Mouse (Mus musculus): ENCODE data around the gene Lingo1. TPM values are rescaled to one million over a fixed set of nuclear protein-coding genes. Genes with fewer than 3 reads are reported as not detected.
A peak's percentile ranks its signal among the peaks of the same experiment; 100 is the strongest.

Gene Lingo1
- polyA plus RNA-seq, 1 experiment = 6.7 TPM

GRCm38 (mm10) chr9:56727703-56728684, 68.3 kb downstream of the Lingo1 start:
- Histone ChIP-seq H3K4me1 (ENCODE audit: control insufficient read depth, insufficient read depth, insufficient read length) (no peaks in the 10 kb centered on the region), H3K27ac (ENCODE audit: insufficient read depth, low read length) (no peak overlapping the region), H3K27me3 (ENCODE audit: control insufficient read depth, insufficient read depth, low read length) (no peaks in the 10 kb centered on the region), H3K4me3 (ENCODE audit: extremely low read depth, insufficient read depth, insufficient read length) (no peak overlapping the region), H3K36me3 (ENCODE audit: control insufficient read depth, insufficient read depth, low read length) (no peaks in the 10 kb centered on the region)
- TF ChIP-seq POLR2A (IDR thresholded peaks at IDR 0.05; ENCODE audit: low read depth, low read length) (no peak), CTCF (IDR thresholded peaks at IDR 0.05; ENCODE audit: extremely low read depth, insufficient read depth, insufficient read length, insufficient replicate concordance) (no peak)
- WGBS = 53% methylated on average over 15 of the region's 15 CpGs
- DNase-seq (ENCODE audit: low read depth in 1 of 2, low spot score in 2 of 2) = no peak

- Histone ChIP-seq H3K4me1 (ENCODE audit: control insufficient read depth, insufficient read depth, insufficient read length) (no peaks in the 10 kb centered on the region), H3K4me3 (ENCODE audit: extremely low read depth, insufficient read depth, insufficient read length) (no peak overlapping the region), H3K27ac (ENCODE audit: insufficient read depth, low read length) (no peak overlapping the region), H3K27me3 (ENCODE audit: control insufficient read depth, insufficient read depth, low read length) (no peaks in the 10 kb centered on the region), H3K36me3 (ENCODE audit: control insufficient read depth, insufficient read depth, low read length) (no peaks in the 10 kb centered on the region)
- whole genome bisulfite sequencing = 22% methylated on average over 2 of the region's 2 CpGs
- TF ChIP-seq CTCF (IDR thresholded peaks at IDR 0.05; ENCODE audit: extremely low read depth, insufficient read depth, insufficient read length, insufficient replicate concordance) (peak; percentile 41; the same call in 1 of the 2 replicates), POLR2A (IDR thresholded peaks at IDR 0.05; ENCODE audit: low read depth, low read length) (no peak)
- peak in 1 of 2 experiments; percentile 22 for DNase-seq (ENCODE audit: low read depth in 1 of 2, low spot score in 2 of 2)
Measured at GRCm38 (mm10) chr9:56725814-56726213, 70.5 kb downstream of the Lingo1 start.

GRCm38 (mm10) chr9:56722089-56722825, 74.0 kb downstream of the Lingo1 start:
- Histone ChIP-seq H3K4me3 (ENCODE audit: extremely low read depth, insufficient read depth, insufficient read length) (no peak overlapping the region), H3K36me3 (ENCODE audit: control insufficient read depth, insufficient read depth, low read length) (no peaks in the 10 kb centered on the region), H3K27ac (ENCODE audit: insufficient read depth, low read length) (no peak overlapping the region), H3K4me1 (ENCODE audit: control insufficient read depth, insufficient read depth, insufficient read length) (no peaks in the 10 kb centered on the region), H3K27me3 (ENCODE audit: control insufficient read depth, insufficient read depth, low read length) (no peaks in the 10 kb centered on the region)
- WGBS = 82% methylated on average over 11 of the region's 11 CpGs
- TF ChIP-seq POLR2A (IDR thresholded peaks at IDR 0.05; ENCODE audit: low read depth, low read length) = no peak
- DNase-seq (ENCODE audit: low read depth in 1 of 2, low spot score in 2 of 2) = no peak

GRCm38 (mm10) chr9:56718984-56719383, 77.3 kb downstream of the Lingo1 start:
- TF ChIP-seq CTCF (IDR thresholded peaks at IDR 0.05; ENCODE audit: extremely low read depth, insufficient read depth, insufficient read length, insufficient replicate concordance) (no peak), POLR2A (IDR thresholded peaks at IDR 0.05; ENCODE audit: low read depth, low read length) (no peak)
- H3K4me3 ChIP-seq (ENCODE audit: extremely low read depth, insufficient read depth, insufficient read length) = no peak overlapping the region
- no peaks in the 10 kb centered on the region for H3K4me1 ChIP-seq (ENCODE audit: control insufficient read depth, insufficient read depth, insufficient read length)
- DNase-seq (ENCODE audit: low read depth in 1 of 2, low spot score in 2 of 2) = no peak
- WGBS = 74% methylated on average over 3 of the region's 3 CpGs
- H3K36me3 ChIP-seq (ENCODE audit: control insufficient read depth, insufficient read depth, low read length) = no peaks in the 10 kb centered on the region
- no peaks in the 10 kb centered on the region for H3K27me3 ChIP-seq (ENCODE audit: control insufficient read depth, insufficient read depth, low read length)
- no peak overlapping the region for H3K27ac ChIP-seq (ENCODE audit: insufficient read depth, low read length)

- TF ChIP-seq CTCF (IDR thresholded peaks at IDR 0.05; ENCODE audit: extremely low read depth, insufficient read depth, insufficient read length, insufficient replicate concordance) (no peak), POLR2A (IDR thresholded peaks at IDR 0.05; ENCODE audit: low read depth, low read length) (no peak)
- H3K36me3 ChIP-seq (ENCODE audit: control insufficient read depth, insufficient read depth, low read length) = no peaks in the 10 kb centered on the region
- H3K27ac ChIP-seq (ENCODE audit: insufficient read depth, low read length) = no peak overlapping the region
- WGBS = 94% methylated on average over 3 of the region's 3 CpGs
- H3K27me3 ChIP-seq (ENCODE audit: control insufficient read depth, insufficient read depth, low read length) = no peaks in the 10 kb centered on the region
- no peak for DNase-seq (ENCODE audit: low read depth in 1 of 2, low spot score in 2 of 2)
- H3K4me3 ChIP-seq (ENCODE audit: extremely low read depth, insufficient read depth, insufficient read length) = no peak overlapping the region
- no peaks in the 10 kb centered on the region for H3K4me1 ChIP-seq (ENCODE audit: control insufficient read depth, insufficient read depth, insufficient read length)
Measured at GRCm38 (mm10) chr9:56716565-56716964, 79.7 kb downstream of the Lingo1 start.

GRCm38 (mm10) chr9:56716066-56716465, 80.2 kb downstream of the Lingo1 start:
- Histone ChIP-seq H3K4me3 (ENCODE audit: extremely low read depth, insufficient read depth, insufficient read length) (no peak overlapping the region), H3K27ac (ENCODE audit: insufficient read depth, low read length) (no peak overlapping the region), H3K4me1 (ENCODE audit: control insufficient read depth, insufficient read depth, insufficient read length) (no peaks in the 10 kb centered on the region), H3K27me3 (ENCODE audit: control insufficient read depth, insufficient read depth, low read length) (no peaks in the 10 kb centered on the region), H3K36me3 (ENCODE audit: control insufficient read depth, insufficient read depth, low read length) (no peaks in the 10 kb centered on the region)
- no peak for DNase-seq (ENCODE audit: low read depth in 1 of 2, low spot score in 2 of 2)
- 85% methylated on average over 3 of the region's 3 CpGs for WGBS
- TF ChIP-seq CTCF (IDR thresholded peaks at IDR 0.05; ENCODE audit: extremely low read depth, insufficient read depth, insufficient read length, insufficient replicate concordance) (no peak), POLR2A (IDR thresholded peaks at IDR 0.05; ENCODE audit: low read depth, low read length) (no peak)

All from spleen, adult 2 months (tissue).